Mouse (Mus musculus): ENCODE measurements around the gene Klb.
"Not testable (repeated sequence)": the region's sequence is repeated elsewhere in the genome, so short reads cannot be mapped to it uniquely, and the experiment has no call there.

Klb gene

GRCm38 (mm10) chr5:65348168-65348567, at the start of gene Klb:
Gene Klb, plus strand, starts transcription at chr5:65348314.
- DNase-seq (ENCODE audit: low spot score) = peak; percentile 28

GRCm38 (mm10) chr5:65299623-65300022, 48.5 kb upstream of the Klb start:
- not testable (repeated sequence) for DNase-seq (ENCODE audit: low spot score)

GRCm38 (mm10) chr5:65300121-65300520, 48.0 kb upstream of the Klb start:
- DNase-seq (ENCODE audit: low spot score) = no peak

- no peak for DNase-seq (ENCODE audit: low spot score)
Observed at GRCm38 (mm10) chr5:65305516-65305915, 42.6 kb upstream of the Klb start.

GRCm38 (mm10) chr5:65308208-65308607, 39.9 kb upstream of the Klb start:
- DNase-seq (ENCODE audit: low spot score) = no peak

GRCm38 (mm10) chr5:65308866-65309265, 39.2 kb upstream of the Klb start:
- no peak for DNase-seq (ENCODE audit: low spot score)

GRCm38 (mm10) chr5:65319176-65319575, 28.9 kb upstream of the Klb start:
- no peak for DNase-seq (ENCODE audit: low spot score)

GRCm38 (mm10) chr5:65322165-65322564, 25.9 kb upstream of the Klb start:
- DNase-seq (ENCODE audit: low spot score) = no peak

GRCm38 (mm10) chr5:65324271-65324670, 23.8 kb upstream of the Klb start:
- DNase-seq (ENCODE audit: low spot score) = no peak

GRCm38 (mm10) chr5:65324758-65325355, 23.3 kb upstream of the Klb start:
- DNase-seq (ENCODE audit: low spot score) = no peak

- no peak for DNase-seq (ENCODE audit: low spot score)
Observed at GRCm38 (mm10) chr5:65326212-65326611, 21.9 kb upstream of the Klb start.

GRCm38 (mm10) chr5:65329971-65330370, 18.1 kb upstream of the Klb start:
- no peak for DNase-seq (ENCODE audit: low spot score)

- DNase-seq (ENCODE audit: low spot score) = no peak
Observed at GRCm38 (mm10) chr5:65334788-65335187, 13.3 kb upstream of the Klb start.

- peak; percentile 93 for DNase-seq (ENCODE audit: low spot score)
Observed at GRCm38 (mm10) chr5:65335298-65336074, 12.6 kb upstream of the Klb start, which contains the start of gene Rfc1. Gene Rfc1, minus strand, starts transcription at chr5:65335670.

- no peak for DNase-seq (ENCODE audit: low spot score)
Observed at GRCm38 (mm10) chr5:65336075-65336355, 12.1 kb upstream of the Klb start.

GRCm38 (mm10) chr5:65338394-65338793, 9.7 kb upstream of the Klb start:
- DNase-seq (ENCODE audit: low spot score) = peak; percentile 20

- peak; percentile 8 for DNase-seq (ENCODE audit: low spot score)
Observed at GRCm38 (mm10) chr5:65340167-65340566, 7.9 kb upstream of the Klb start.

- DNase-seq (ENCODE audit: low spot score) = peak; percentile 9
Observed at GRCm38 (mm10) chr5:65350508-65350907, 2.4 kb downstream of the Klb start.

- no peak for DNase-seq (ENCODE audit: low spot score)
Observed at GRCm38 (mm10) chr5:65354097-65354496, 6.0 kb downstream of the Klb start.

GRCm38 (mm10) chr5:65354985-65355384, 6.9 kb downstream of the Klb start:
- DNase-seq (ENCODE audit: low spot score) = no peak

- DNase-seq (ENCODE audit: low spot score) = no peak
Observed at GRCm38 (mm10) chr5:65356851-65357250, 8.7 kb downstream of the Klb start.

GRCm38 (mm10) chr5:65357771-65358170, 9.7 kb downstream of the Klb start:
- no peak for DNase-seq (ENCODE audit: low spot score)

GRCm38 (mm10) chr5:65367837-65368236, 19.7 kb downstream of the Klb start:
- no peak for DNase-seq (ENCODE audit: low spot score)

GRCm38 (mm10) chr5:65371551-65371950, 23.4 kb downstream of the Klb start:
- DNase-seq (ENCODE audit: low spot score) = no peak
